Mouse (Mus musculus) ES-CJ7 (cell line): ENCODE measurements at regions not wholly inside any gene's neighbourhood (a gene's known extent, or its start where the extent isn't known, plus 50 kb on each side); places are given as distances from the start of the nearest gene placed in this dataset.

Experiments used
- DNase-seq: peaks from one replicate; pipeline ENCODE4 v3.0.0; 2011; ENCODE audit warnings: low read depth, low spot score

GRCm38 (mm10) chr12:58443007-58443406 lies 173.9 kb upstream of the Clec14a start:
- DNase-seq = no peak

- DNase-seq = no peak
These were observed 172.9 kb upstream of the Clec14a start for GRCm38 (mm10) chr12:58441962-58442361.

GRCm38 (mm10) chr12:58440666-58441065 lies 171.6 kb upstream of the Clec14a start:
- DNase-seq = no peak

- DNase-seq = no peak
These were observed 167.9 kb upstream of the Clec14a start for GRCm38 (mm10) chr12:58437031-58437430.

GRCm38 (mm10) chr12:58434504-58434903 lies 165.4 kb upstream of the Clec14a start:
- DNase-seq = no peak

GRCm38 (mm10) chr12:58429929-58430328 lies 160.8 kb upstream of the Clec14a start:
- no peak for DNase-seq

GRCm38 (mm10) chr12:58426758-58427157 lies 157.7 kb upstream of the Clec14a start:
- no peak for DNase-seq

- DNase-seq = no peak
These were observed 156.9 kb upstream of the Clec14a start for GRCm38 (mm10) chr12:58425961-58426360.

GRCm38 (mm10) chr12:58423581-58423980 lies 154.5 kb upstream of the Clec14a start:
- no peak for DNase-seq

GRCm38 (mm10) chr12:58401904-58402303 lies 132.8 kb upstream of the Clec14a start:
- DNase-seq = no peak

GRCm38 (mm10) chr12:58360258-58360657 lies 91.2 kb upstream of the Clec14a start:
- DNase-seq = no peak

GRCm38 (mm10) chr12:58334163-58334562 lies 65.1 kb upstream of the Clec14a start:
- peak; percentile 24 for DNase-seq

GRCm38 (mm10) chr12:58329913-58330312 lies 60.8 kb upstream of the Clec14a start:
- DNase-seq = no peak

- DNase-seq = no peak
These were observed 54.9 kb upstream of the Clec14a start for GRCm38 (mm10) chr12:58323953-58324352.
